8 mouse cellular contexts compared by ENCODE assay signal in the genomic region with DNA sequence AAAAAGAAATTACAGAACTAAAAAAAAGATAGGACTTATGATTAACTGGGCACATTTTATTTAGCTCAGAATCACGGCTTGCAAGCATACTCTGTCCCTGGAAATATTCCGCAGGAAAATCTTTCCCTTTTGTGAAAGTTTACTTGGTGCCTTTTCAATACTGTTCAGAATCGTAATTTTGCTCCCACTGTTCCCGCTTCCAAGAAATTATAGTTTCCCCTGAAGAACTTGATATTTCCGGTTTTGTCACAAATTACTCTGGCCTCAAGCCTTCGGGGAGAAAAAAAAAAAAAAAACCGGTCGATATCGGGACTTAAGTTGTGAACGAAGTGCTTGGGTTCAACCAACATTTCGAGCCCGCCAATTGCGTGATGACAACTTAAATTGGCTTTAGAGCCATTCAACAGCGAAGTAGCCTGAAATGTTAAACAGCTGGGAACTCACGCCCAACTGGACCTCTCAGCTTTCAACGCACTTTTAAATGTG.
DNase-seq lines count a peak whose midpoint lies in the region; ATAC-seq lines count a peak whose summit lies in the region.

No protein-coding gene starts in this region.

- H3K27me3 ChIP-seq in forebrain, embryonic 16.5 days (replicated peaks; ENCODE audit: control insufficient read depth, insufficient read depth, low read length), result no peaks in the 10 kb centered on the region
- peaks cover 4% of the 10 kb centered on the region; the same call in 1 of the 2 replicates for H3K27me3 ChIP-seq in kidney, embryonic 15.5 days

- H3K4me2 ChIP-seq in forebrain, embryonic 16.5 days (ENCODE audit: low read length), result peak overlapping the region; percentile 80
- H3K4me2 ChIP-seq in kidney, embryonic 15.5 days, result peak overlapping the region; percentile 57

- H3K4me1 ChIP-seq in forebrain, embryonic 16.5 days (replicated peaks; ENCODE audit: control insufficient read depth, insufficient read depth, low read length), result peaks cover 2% of the 10 kb centered on the region; the same call in 1 of the 2 replicates
- H3K4me1 ChIP-seq in kidney, embryonic 15.5 days, result no peaks in the 10 kb centered on the region

- ATAC-seq in forebrain, embryonic 16.5 days, result no peak
- ATAC-seq in kidney, embryonic 15.5 days (replicated peaks; ENCODE audit: low FRiP score), result no peak

- peak; percentile 11 to 17 for DNase-seq in cerebellum, postnatal 25 days
- DNase-seq in cerebellum, adult 11-12 months, result no peak
- peak; percentile 70 for DNase-seq in MEL-GATA-1-ER (ENCODE audit: extremely low read depth, low read depth)
- peak; percentile 67 for DNase-seq in mesoderm, embryonic 11.5 days (ENCODE audit: low read depth, low spot score)
- no peak for DNase-seq in right cerebral cortex, postnatal 10 days (ENCODE audit: low spot score in 2 of 2)
- DNase-seq in cerebellum, postnatal 4 days (ENCODE audit: low spot score in 2 of 2), result no peak

- no peak overlapping the region for H3K27ac ChIP-seq in forebrain, embryonic 16.5 days (ENCODE audit: low read length)
- peak overlapping the region; percentile 79 for H3K27ac ChIP-seq in kidney, embryonic 15.5 days

- no peaks in the 10 kb centered on the region for H3K9me3 ChIP-seq in forebrain, embryonic 16.5 days (ENCODE audit: control insufficient read depth, low read length)
- no peaks in the 10 kb centered on the region for H3K9me3 ChIP-seq in kidney, embryonic 15.5 days (replicated peaks)

- H3K9ac ChIP-seq in forebrain, embryonic 16.5 days (replicated peaks; ENCODE audit: low read depth, low read length), result peak overlapping the region; percentile 62
- peak overlapping the region; percentile 50 for H3K9ac ChIP-seq in kidney, embryonic 15.5 days

- no peaks in the 10 kb centered on the region for H3K36me3 ChIP-seq in forebrain, embryonic 16.5 days (ENCODE audit: control insufficient read depth, insufficient read depth)
- H3K36me3 ChIP-seq in kidney, embryonic 15.5 days, result no peaks in the 10 kb centered on the region

- peak overlapping the region; percentile 72 for H3K4me3 ChIP-seq in forebrain, embryonic 16.5 days (replicated peaks; ENCODE audit: low read length)
- H3K4me3 ChIP-seq in kidney, embryonic 15.5 days (replicated peaks), result peak overlapping the region; percentile 60

- 0% methylated on average over 16 of the region's 16 CpGs for WGBS in forebrain, embryonic 16.5 days
- under 1% methylated on average over 16 of the region's 16 CpGs for WGBS in kidney, embryonic 15.5 days

Comparison
In these comparisons a context has a peak if more than half of its experiments do, and no peak if none do; other contexts are left out.
1. DNase-seq: peak in cerebellum, postnatal 25 days (2 of 2), MEL-GATA-1-ER (single experiment) and mesoderm, embryonic 11.5 days (single experiment); none in cerebellum, adult 11-12 months (single experiment), right cerebral cortex, postnatal 10 days (0 of 2) and cerebellum, postnatal 4 days (0 of 2).